Mouse (Mus musculus) urinary bladder, postnatal 14 days (tissue): ENCODE results near the gene Prkca.

Experiments
- DNase-seq: peaks from one replicate; pipeline ENCODE4 v3.0.0; 2021; ENCODE audit warnings: low spot score

Gene Prkca

DNA sequence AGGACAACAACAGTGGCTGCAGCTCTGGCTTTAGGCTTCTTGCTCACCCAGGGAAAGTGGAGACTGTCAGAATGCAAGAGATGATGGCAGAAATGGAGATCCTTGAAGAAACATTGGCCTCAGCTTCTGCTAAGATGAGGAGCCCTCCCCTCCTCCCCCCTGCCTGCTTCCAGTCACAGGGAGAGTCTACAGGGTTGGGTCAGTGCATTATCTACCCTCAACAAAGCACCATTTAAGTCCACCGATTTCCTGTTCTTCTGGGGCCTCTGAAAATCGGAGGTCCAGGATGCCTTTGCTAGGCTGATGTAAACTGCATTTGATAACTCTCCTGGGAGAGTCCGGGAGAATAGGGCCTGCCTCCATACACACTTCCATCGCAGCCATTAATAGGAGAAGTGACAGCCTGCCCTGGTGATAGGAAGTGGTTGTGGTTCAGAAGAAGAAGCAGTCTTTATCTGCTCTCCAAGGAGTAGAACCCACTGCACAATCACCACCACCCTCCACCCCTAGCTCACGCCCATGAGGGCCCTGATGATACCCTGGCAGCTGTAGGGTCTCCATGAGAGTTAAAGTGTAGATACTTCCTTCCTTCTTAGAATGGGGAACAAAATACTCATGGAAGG, 108.5 kb downstream of the Prkca start:
- no peak for DNase-seq

DNA sequence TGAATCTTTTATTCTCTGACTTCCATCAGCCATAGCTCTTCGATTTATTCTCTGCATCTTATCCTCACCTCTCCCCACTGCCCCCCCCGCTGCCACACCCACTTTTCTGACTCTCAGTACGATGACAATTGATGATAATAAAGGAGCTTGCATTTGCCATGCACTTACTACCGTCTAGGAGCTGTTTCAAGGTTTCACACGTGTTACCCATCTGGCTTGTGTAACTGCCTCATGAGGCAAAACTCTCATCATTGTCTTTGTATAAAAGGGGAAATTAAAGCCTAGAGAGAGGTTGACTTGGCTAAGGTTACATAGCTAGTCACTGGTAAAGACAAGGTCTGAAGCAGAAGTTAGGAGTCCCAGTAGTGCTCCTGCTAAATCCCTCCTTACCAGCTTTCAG, 110.7 kb downstream of the Prkca start:
- DNase-seq: no peak

DNA sequence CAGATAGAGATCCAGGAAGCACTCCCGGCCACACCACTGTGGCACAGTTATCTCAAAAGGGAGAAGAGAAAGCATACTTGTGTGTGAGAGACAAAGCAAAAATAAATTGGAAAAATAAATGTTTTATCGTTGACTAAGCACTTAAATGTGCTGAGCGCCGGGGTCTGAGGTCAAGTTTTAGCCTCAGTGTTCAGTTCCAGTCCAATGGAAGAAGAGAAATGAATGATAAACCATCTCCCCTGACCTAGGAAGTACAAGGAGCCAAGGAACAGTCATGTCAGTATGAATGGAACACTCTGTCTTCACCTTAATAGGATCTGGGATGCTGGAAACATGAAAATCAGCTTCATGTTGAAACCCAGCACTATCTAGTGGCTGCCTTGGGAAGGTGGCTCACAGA, 113.6 kb downstream of the Prkca start:
- no peak for DNase-seq

DNA sequence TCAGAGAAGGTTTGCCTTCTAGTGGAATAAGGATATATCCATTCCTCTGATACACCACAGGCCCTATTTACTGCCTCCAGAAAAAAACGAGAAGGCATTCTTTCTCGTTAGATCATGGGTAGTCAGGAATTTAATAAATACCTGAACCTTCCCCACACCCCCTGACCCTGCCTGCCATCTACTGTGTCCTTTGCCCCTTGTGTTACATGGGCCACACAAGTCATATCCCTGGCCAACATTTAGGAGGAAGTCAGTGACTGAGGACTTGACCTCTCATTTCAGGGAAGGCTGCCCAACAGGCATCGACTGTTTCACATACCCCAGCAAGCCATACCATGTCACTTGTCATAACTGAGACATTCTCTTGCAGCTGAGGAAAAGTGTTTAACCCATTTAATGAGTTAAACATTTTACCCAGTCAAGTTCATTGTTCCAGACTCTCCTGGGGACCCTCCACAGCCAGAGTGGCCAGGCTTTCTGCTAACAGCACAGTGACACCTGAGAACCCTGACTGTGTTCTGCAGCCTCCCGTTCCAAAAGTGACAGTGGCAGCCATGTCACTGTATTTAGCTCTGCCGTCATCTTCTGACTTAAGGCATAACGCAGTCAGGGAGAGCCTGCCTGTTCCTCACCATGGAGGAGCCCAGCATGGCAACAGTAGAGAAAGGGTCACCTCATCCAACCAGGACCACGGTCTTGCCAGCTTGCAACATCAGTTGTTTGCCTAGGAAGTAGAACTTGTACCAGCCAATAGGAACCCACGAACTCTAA, 114.4 kb downstream of the Prkca start:
- no peak for DNase-seq

GRCm38 (mm10) chr11:108228497-108228896, 115.2 kb downstream of the Prkca start:
- no peak for DNase-seq

GRCm38 (mm10) chr11:108226248-108226647, 117.5 kb downstream of the Prkca start:
- DNase-seq: no peak

GRCm38 (mm10) chr11:108224233-108224973, 119.3 kb downstream of the Prkca start:
- no peak for DNase-seq

DNA sequence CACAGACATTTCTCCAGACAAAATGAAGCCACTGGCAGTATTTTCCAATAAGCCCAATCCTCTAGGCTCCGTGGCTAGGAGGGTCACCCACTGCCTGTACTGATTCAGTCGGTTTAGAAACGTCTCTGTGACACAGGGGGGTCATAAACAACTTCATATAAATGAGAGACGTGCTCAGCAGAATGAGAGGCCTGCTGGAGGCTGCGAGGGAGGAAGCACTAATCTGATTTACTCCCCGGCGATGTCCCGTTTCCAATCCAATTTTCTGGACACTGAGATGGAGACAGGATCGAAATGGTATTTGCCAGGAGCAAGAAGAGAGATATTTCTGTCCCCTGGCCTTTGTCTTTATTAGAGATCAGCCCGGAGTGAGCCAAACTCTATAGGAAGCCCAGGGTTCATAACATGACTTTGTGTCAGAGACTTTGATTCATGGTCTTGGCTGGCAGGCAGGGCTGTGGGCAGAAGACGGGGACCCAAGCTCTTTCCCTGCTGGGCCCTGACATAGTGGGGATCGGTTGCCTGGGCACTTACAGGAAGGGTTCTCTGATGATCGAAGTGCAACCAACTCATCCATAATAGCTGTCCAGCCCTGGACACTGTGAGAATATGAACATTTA, 120.0 kb downstream of the Prkca start:
- DNase-seq: no peak

DNA sequence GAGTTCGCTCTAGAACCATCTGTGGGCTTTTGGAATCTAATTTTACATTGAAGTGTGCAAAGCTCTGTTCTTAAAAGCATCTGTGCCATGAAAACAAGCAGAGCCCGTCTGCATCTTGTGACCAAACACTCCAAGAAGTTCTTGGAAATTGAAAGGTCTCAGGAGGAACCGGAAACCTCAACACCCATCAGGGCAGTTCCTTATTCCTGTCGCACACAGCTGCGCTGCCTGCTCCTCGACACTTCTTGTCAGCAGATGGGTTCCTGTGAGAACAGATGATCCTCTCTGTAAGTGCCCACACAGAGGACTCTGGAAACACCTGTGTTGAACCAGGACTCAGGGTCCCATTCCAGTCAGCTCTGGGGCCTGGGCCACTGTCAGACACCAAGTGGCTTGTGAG, 120.6 kb downstream of the Prkca start:
- DNase-seq: no peak

- no peak for DNase-seq
Measured at GRCm38 (mm10) chr11:108222616-108223015, 121.1 kb downstream of the Prkca start.

GRCm38 (mm10) chr11:108222026-108222425, 121.7 kb downstream of the Prkca start:
- no peak for DNase-seq

- DNase-seq: peak; percentile 34
Measured at GRCm38 (mm10) chr11:108221124-108221835, 122.4 kb downstream of the Prkca start.

GRCm38 (mm10) chr11:108220605-108221004, 123.1 kb downstream of the Prkca start:
- DNase-seq: no peak

GRCm38 (mm10) chr11:108217043-108217442, 126.7 kb downstream of the Prkca start:
- DNase-seq: peak; percentile 62

DNA sequence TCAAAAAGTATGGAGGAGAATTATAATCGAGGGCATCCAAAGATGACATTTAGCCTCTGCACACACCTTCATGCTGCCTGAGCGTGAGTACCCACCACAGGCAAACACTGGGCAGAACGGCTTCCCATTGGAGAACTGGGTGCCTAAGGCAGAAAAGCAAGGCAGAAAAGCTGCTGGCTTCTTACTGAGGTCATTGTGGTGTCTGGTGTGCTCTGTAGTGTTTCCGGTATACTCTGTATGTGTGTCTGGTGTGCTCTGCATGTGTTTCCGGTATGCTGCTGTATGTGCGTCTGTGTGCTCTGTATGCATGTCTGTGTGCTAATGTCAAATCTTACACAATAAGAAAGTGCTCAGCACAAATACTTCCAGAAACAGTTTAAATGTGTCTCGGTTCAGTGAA, 127.7 kb downstream of the Prkca start:
- DNase-seq: no peak

- peak; percentile 79 for DNase-seq
Measured at GRCm38 (mm10) chr11:108215466-108215865, 128.3 kb downstream of the Prkca start.

DNA sequence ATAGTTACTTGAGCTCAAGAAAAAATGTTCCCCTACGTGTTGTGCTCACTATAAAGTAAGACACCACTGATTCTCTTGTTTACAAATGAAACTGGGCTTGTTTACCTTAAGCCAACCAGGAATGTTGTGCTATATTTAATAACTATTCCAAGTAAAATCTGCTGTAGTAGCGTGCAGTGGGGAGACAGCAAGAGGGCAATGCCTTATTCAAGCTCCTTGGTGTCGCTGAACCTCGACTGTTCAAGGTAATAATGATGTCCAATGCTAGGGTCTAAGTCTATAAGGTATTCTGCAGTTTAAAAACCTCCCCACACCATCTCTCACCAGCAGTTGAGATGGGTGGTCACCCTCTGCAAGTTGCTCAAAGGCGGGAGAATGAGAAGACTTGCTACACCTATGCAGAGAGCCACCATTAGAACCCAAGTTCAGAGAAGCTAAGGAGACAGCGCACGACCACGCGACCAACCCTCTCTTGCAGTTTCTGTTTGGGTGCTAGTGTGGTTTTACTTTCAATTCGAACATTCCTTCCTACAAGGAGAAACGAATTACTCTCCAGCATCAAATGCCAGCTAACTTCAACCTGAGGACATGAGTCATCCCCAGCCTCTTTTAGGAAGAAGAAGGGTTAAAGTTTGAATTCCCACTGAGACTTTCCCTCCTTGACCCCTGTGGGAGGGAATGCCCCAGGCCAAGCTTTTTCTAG, 129.1 kb downstream of the Prkca start:
- no peak for DNase-seq

DNA sequence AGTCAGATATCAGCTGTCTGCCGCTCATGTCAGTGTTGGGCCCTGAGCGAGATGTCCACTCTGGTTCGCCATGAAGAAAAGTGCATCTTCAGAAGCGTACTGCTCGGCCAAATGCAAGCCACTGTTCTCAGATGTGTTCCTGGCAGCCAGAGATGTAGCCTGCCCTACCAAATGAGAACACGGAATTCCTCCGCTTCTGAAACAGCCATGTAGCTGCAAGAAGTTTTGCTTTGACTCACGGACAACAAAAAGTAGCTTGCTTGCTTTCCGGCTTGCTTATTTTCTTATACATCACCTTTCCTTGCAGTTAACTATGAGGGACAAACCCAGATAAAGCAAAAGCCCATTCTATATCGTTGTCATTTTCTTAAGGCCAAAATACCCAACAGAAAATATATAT, 129.9 kb downstream of the Prkca start:
- DNase-seq: no peak

DNA sequence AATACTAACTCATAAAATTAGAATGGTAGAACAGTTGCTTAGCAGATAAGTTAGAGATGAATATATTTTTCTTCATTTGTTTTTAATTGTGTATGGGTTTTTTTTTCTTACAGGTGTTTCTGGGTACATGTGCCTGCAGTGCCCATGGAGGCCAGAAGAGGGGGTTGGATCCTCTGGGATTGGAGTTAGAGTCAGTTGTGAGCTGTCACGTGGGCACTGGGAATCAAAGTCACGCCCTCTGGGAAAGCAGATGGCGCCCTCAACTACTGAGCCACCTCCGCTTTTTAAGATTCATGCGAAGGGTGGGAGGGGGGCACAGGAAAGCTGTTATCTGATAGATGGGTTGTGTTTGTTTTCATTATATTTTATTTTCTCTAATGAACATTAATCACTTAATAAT, 131.1 kb downstream of the Prkca start:
- no peak for DNase-seq

DNA sequence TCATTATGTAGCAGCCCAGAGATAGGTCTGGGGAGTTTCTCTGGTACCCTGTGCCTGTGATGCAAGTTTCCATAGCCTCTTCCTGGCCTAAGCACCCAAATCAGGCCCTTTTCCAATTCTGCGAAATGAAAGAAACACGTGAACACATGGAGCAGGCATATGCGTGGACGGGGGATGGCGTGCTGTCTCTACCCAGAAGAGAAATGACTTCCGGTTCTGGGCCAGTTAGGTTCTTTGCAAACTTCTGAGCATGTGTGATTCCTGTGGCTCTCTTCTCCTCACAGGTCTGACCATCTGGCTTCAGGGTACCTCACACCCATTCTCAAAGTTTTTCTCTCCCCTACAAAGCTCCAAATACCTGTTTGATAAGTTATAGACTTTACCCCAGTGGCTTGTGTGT, 131.7 kb downstream of the Prkca start:
- no peak for DNase-seq

GRCm38 (mm10) chr11:108210749-108211148, 133.0 kb downstream of the Prkca start:
- no peak for DNase-seq
